Mouse (Mus musculus): Measurements from ENCODE around the gene Vgf.

DNA sequence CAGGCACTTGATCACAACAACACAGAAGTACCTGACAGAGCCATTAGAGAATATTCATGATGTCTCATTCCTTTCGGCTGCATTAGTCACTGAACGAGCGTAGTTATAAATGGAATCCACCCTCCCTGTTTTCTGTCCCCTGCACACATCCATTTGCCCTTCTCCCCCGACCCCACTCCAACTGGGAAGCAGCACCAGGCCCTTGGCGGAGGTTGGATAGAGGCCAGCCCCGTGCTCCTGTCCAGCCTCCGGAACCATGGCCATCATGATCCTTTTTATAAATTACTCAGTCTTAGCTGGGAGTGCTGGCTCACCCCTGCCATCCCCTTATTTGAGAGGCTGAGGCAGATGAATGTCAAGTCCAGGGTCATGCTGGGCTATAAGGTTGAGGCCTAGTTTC lies 28.1 kb downstream of the Vgf start:
- TF ChIP-seq POLR2A (IDR thresholded peaks at IDR 0.05; ENCODE audit: borderline replicate concordance, control insufficient read depth, low read depth, low read length) (no peak), CTCF (IDR thresholded peaks at IDR 0.05; ENCODE audit: control insufficient read depth, insufficient read depth, low read length) (no peak)

All from bone marrow, adult 2 months (tissue).